Mouse (Mus musculus): ENCODE results near the gene Crocc2. TPM values are rescaled to one million over a fixed set of nuclear protein-coding genes. Genes with fewer than 3 reads are reported as not detected.

The Crocc2 gene
- polyA plus RNA-seq (2012; ENCODE audit: insufficient read depth, insufficient read length, missing spikeins): not detected in 2 replicates

GRCm38 (mm10) chr1:93168295-93168775 is at the start of gene Crocc2:
Gene Crocc2, plus strand, starts transcription at chr1:93168725.
- TF ChIP-seq POLR2A (IDR thresholded peaks at IDR 0.05; ENCODE audit: borderline replicate concordance, low read depth, low read length) (no peak), CTCF (IDR thresholded peaks at IDR 0.05; ENCODE audit: low read depth, low read length) (no peak)
- Histone ChIP-seq H3K27ac (ENCODE audit: insufficient read depth, low read depth, low read length) (no peak within 1 kb of the TSS), H3K4me1 (ENCODE audit: control insufficient read depth, insufficient read depth, low read length) (peaks cover 22% of the 10 kb centered on the region), H3K4me3 (ENCODE audit: insufficient read depth, low read length) (no peak within 1 kb of the TSS)

GRCm38 (mm10) chr1:93118816-93119215 is 49.7 kb upstream of the Crocc2 start:
- H3K4me3 ChIP-seq (ENCODE audit: insufficient read depth, low read length): no peak overlapping the region
- H3K27ac ChIP-seq (ENCODE audit: insufficient read depth, low read depth, low read length): peak overlapping the region; percentile 75
- TF ChIP-seq POLR2A (IDR thresholded peaks at IDR 0.05; ENCODE audit: borderline replicate concordance, low read depth, low read length) (no peak), CTCF (IDR thresholded peaks at IDR 0.05; ENCODE audit: low read depth, low read length) (no peak)
- H3K4me1 ChIP-seq (ENCODE audit: control insufficient read depth, insufficient read depth, low read length): peaks cover 13% of the 10 kb centered on the region

- no peak overlapping the region for H3K27ac ChIP-seq (ENCODE audit: insufficient read depth, low read depth, low read length)
- H3K4me1 ChIP-seq (ENCODE audit: control insufficient read depth, insufficient read depth, low read length): peaks cover 22% of the 10 kb centered on the region
- TF ChIP-seq POLR2A (IDR thresholded peaks at IDR 0.05; ENCODE audit: borderline replicate concordance, low read depth, low read length) (no peak), CTCF (IDR thresholded peaks at IDR 0.05; ENCODE audit: low read depth, low read length) (no peak)
- no peak overlapping the region for H3K4me3 ChIP-seq (ENCODE audit: insufficient read depth, low read length)
These were observed 45.2 kb upstream of the Crocc2 start for GRCm38 (mm10) chr1:93123179-93123854.

- Histone ChIP-seq H3K4me1 (ENCODE audit: control insufficient read depth, insufficient read depth, low read length) (peaks cover 18% of the 10 kb centered on the region), H3K27ac (ENCODE audit: insufficient read depth, low read depth, low read length) (no peak overlapping the region)
- TF ChIP-seq POLR2A (IDR thresholded peaks at IDR 0.05; ENCODE audit: borderline replicate concordance, low read depth, low read length) (no peak), CTCF (IDR thresholded peaks at IDR 0.05; ENCODE audit: low read depth, low read length) (no peak)
These were observed 44.5 kb upstream of the Crocc2 start for GRCm38 (mm10) chr1:93124066-93124465.

GRCm38 (mm10) chr1:93125256-93125655 is 43.3 kb upstream of the Crocc2 start:
- Histone ChIP-seq H3K4me3 (ENCODE audit: insufficient read depth, low read length) (no peak overlapping the region), H3K27ac (ENCODE audit: insufficient read depth, low read depth, low read length) (no peak overlapping the region), H3K4me1 (ENCODE audit: control insufficient read depth, insufficient read depth, low read length) (peaks cover 13% of the 10 kb centered on the region)
- no peak for TF ChIP-seq CTCF (IDR thresholded peaks at IDR 0.05; ENCODE audit: low read depth, low read length)
- TF ChIP-seq POLR2A (IDR thresholded peaks at IDR 0.05; ENCODE audit: borderline replicate concordance, low read depth, low read length): no peak

More at GRCm38 (mm10) chr1:93124066-93124465, 44.5 kb upstream of the Crocc2 start:
- H3K4me3 ChIP-seq (ENCODE audit: insufficient read depth, low read length): no peak overlapping the region

GRCm38 (mm10) chr1:93128209-93128608 is 40.3 kb upstream of the Crocc2 start:
- Histone ChIP-seq H3K27ac (ENCODE audit: insufficient read depth, low read depth, low read length) (no peak overlapping the region), H3K4me1 (ENCODE audit: control insufficient read depth, insufficient read depth, low read length) (peaks cover 13% of the 10 kb centered on the region), H3K4me3 (ENCODE audit: insufficient read depth, low read length) (no peak overlapping the region)
- no peak for TF ChIP-seq POLR2A (IDR thresholded peaks at IDR 0.05; ENCODE audit: borderline replicate concordance, low read depth, low read length)
- TF ChIP-seq CTCF (IDR thresholded peaks at IDR 0.05; ENCODE audit: low read depth, low read length): no peak

GRCm38 (mm10) chr1:93128710-93129349 is 39.7 kb upstream of the Crocc2 start:
- Histone ChIP-seq H3K4me1 (ENCODE audit: control insufficient read depth, insufficient read depth, low read length) (peaks cover 12% of the 10 kb centered on the region), H3K4me3 (ENCODE audit: insufficient read depth, low read length) (no peak overlapping the region), H3K27ac (ENCODE audit: insufficient read depth, low read depth, low read length) (no peak overlapping the region)
- TF ChIP-seq POLR2A (IDR thresholded peaks at IDR 0.05; ENCODE audit: borderline replicate concordance, low read depth, low read length) (no peak), CTCF (IDR thresholded peaks at IDR 0.05; ENCODE audit: low read depth, low read length) (peak; percentile 64)

GRCm38 (mm10) chr1:93130242-93130983 is 38.1 kb upstream of the Crocc2 start:
- Histone ChIP-seq H3K4me3 (ENCODE audit: insufficient read depth, low read length) (no peak overlapping the region), H3K4me1 (ENCODE audit: control insufficient read depth, insufficient read depth, low read length) (no peaks in the 10 kb centered on the region), H3K27ac (ENCODE audit: insufficient read depth, low read depth, low read length) (no peak overlapping the region)
- TF ChIP-seq CTCF (IDR thresholded peaks at IDR 0.05; ENCODE audit: low read depth, low read length): no peak
- no peak for TF ChIP-seq POLR2A (IDR thresholded peaks at IDR 0.05; ENCODE audit: borderline replicate concordance, low read depth, low read length)

- H3K4me1 ChIP-seq (ENCODE audit: control insufficient read depth, insufficient read depth, low read length): no peaks in the 10 kb centered on the region
- H3K27ac ChIP-seq (ENCODE audit: insufficient read depth, low read depth, low read length): no peak overlapping the region
- TF ChIP-seq POLR2A (IDR thresholded peaks at IDR 0.05; ENCODE audit: borderline replicate concordance, low read depth, low read length) (no peak), CTCF (IDR thresholded peaks at IDR 0.05; ENCODE audit: low read depth, low read length) (no peak)
- H3K4me3 ChIP-seq (ENCODE audit: insufficient read depth, low read length): no peak overlapping the region
These were observed 35.8 kb upstream of the Crocc2 start for GRCm38 (mm10) chr1:93132676-93133075.
